Mouse (Mus musculus) ES-E14 (cell line): ENCODE data around the gene Slc4a4.

Experiments used
- CHD2 ChIP-seq: IDR thresholded peaks from 2 replicates; pipeline ENCODE4 v1.6.1; 2014; ENCODE audit warnings: mild to moderate bottlenecking, low read depth, low read length, inconsistent platforms
- HCFC1 ChIP-seq: IDR thresholded peaks from 2 replicates; pipeline ENCODE4 v1.6.1; 2012; ENCODE audit warnings: low read length, inconsistent platforms, borderline replicate concordance; ENCODE audit not compliant: insufficient read depth
- ZC3H11A ChIP-seq: IDR thresholded peaks from 2 replicates; pipeline ENCODE4 v1.6.1; 2012; ENCODE audit warnings: low read depth, mild to moderate bottlenecking, inconsistent platforms, low read length, borderline replicate concordance
- ZNF384 ChIP-seq: IDR thresholded peaks from 2 replicates; pipeline ENCODE4 v1.6.1; 2012; ENCODE audit warnings: low read depth, low read length, inconsistent platforms

- no peak for TF ChIP-seq CHD2
- TF ChIP-seq HCFC1: no peak
- TF ChIP-seq ZC3H11A: no peak
- no peak for TF ChIP-seq ZNF384
These were observed 236.8 kb downstream of the Slc4a4 start for GRCm38 (mm10) chr5:89123270-89123903.
